Mouse (Mus musculus): ENCODE measurements around the gene Cuedc2. TPM values are rescaled to one million over a fixed set of nuclear protein-coding genes. Genes with fewer than 3 reads are reported as not detected.

Gene Cuedc2
- total RNA-seq, 1 experiment = 75.1 TPM

- H3K36me3 ChIP-seq (ENCODE audit: control insufficient read depth, insufficient read depth, low read length, poor library complexity, severe bottlenecking) = peaks cover 6% of the 10 kb centered on the region; the same call in 1 of the 2 replicates
- no peak overlapping the region; the same call in 1 of the 2 replicates for H3K9ac ChIP-seq (ENCODE audit: insufficient read depth, low read depth, low read length, poor library complexity, severe bottlenecking)
- DNase-seq (ENCODE audit: low read depth, low spot score) = no peak
- peak overlapping the region; percentile 69 to 99; a peak in 2 of 4 replicates for H3K4me3 ChIP-seq (ENCODE audit: insufficient read depth in 1 of 2, low read depth in 1 of 2, low read length in 2 of 2, poor library complexity in 1 of 2, severe bottlenecking in 1 of 2)
- H3K27ac ChIP-seq (ENCODE audit: insufficient read depth, low read depth, low read length, poor library complexity, severe bottlenecking) = no peak overlapping the region
- H3K4me1 ChIP-seq (ENCODE audit: control insufficient read depth in 2 of 2, insufficient read depth in 2 of 2, low read length in 2 of 2, poor library complexity in 1 of 2) = peaks cover 0 to 18% of the 10 kb centered on the region in 2 experiments; a peak in 1 of 4 replicates
- TF ChIP-seq MAFK (IDR thresholded peaks at IDR 0.05; ENCODE audit: insufficient read depth, low read depth, low read length) = no peak
- no peak for TF ChIP-seq ZC3H11A (IDR thresholded peaks at IDR 0.05; ENCODE audit: borderline replicate concordance, low read depth, low read length)
- no peak for TF ChIP-seq HCFC1 (IDR thresholded peaks at IDR 0.05; ENCODE audit: borderline replicate concordance, insufficient read depth, low read length)
- TF ChIP-seq ZNF384 (IDR thresholded peaks at IDR 0.05; ENCODE audit: low read depth, low read length) = no peak
- no peak for TF ChIP-seq CHD2 (IDR thresholded peaks at IDR 0.05; ENCODE audit: low read depth, low read length)
- in situ Hi-C loops (cut with MboI; ENCODE audit: low sequenced_read_pairs in 2 of 2, unreplicated experiment in 2 of 2) = no loop called here
- no peaks in the 10 kb centered on the region for H3K9me3 ChIP-seq (ENCODE audit: control insufficient read depth, insufficient read depth, low read depth, low read length)
Observed at GRCm38 (mm10) chr19:46306268-46306610, 32.3 kb downstream of the Cuedc2 start.

GRCm38 (mm10) chr19:46305432-46306267, 32.9 kb downstream of the Cuedc2 start:
- in situ Hi-C loops (cut with MboI; ENCODE audit: low sequenced_read_pairs in 2 of 2, unreplicated experiment in 2 of 2) = no loop called here
- peak overlapping the region; percentile 70 for H3K9ac ChIP-seq (ENCODE audit: insufficient read depth, low read depth, low read length, poor library complexity, severe bottlenecking)
- H3K4me1 ChIP-seq (ENCODE audit: control insufficient read depth in 2 of 2, insufficient read depth in 2 of 2, low read length in 2 of 2, poor library complexity in 1 of 2) = peaks cover 0 to 18% of the 10 kb centered on the region in 2 experiments; a peak in 1 of 4 replicates
- peaks cover 4% of the 10 kb centered on the region; the same call in 1 of the 2 replicates for H3K36me3 ChIP-seq (ENCODE audit: control insufficient read depth, insufficient read depth, low read length, poor library complexity, severe bottlenecking)
- TF ChIP-seq ZNF384 (IDR thresholded peaks at IDR 0.05; ENCODE audit: low read depth, low read length) = no peak
- TF ChIP-seq HCFC1 (IDR thresholded peaks at IDR 0.05; ENCODE audit: borderline replicate concordance, insufficient read depth, low read length) = no peak
- TF ChIP-seq ZC3H11A (IDR thresholded peaks at IDR 0.05; ENCODE audit: borderline replicate concordance, low read depth, low read length) = no peak
- no peak for TF ChIP-seq MAFK (IDR thresholded peaks at IDR 0.05; ENCODE audit: insufficient read depth, low read depth, low read length)
- TF ChIP-seq CHD2 (IDR thresholded peaks at IDR 0.05; ENCODE audit: low read depth, low read length) = no peak
- no peaks in the 10 kb centered on the region for H3K9me3 ChIP-seq (ENCODE audit: control insufficient read depth, insufficient read depth, low read depth, low read length)
- H3K4me3 ChIP-seq (ENCODE audit: insufficient read depth in 1 of 2, low read depth in 1 of 2, low read length in 2 of 2, poor library complexity in 1 of 2, severe bottlenecking in 1 of 2) = peak overlapping the region; percentile 69 to 99
- peak; percentile 89 for DNase-seq (ENCODE audit: low read depth, low spot score)
- no peak overlapping the region for H3K27ac ChIP-seq (ENCODE audit: insufficient read depth, low read depth, low read length, poor library complexity, severe bottlenecking)

GRCm38 (mm10) chr19:46304908-46305333, 33.6 kb downstream of the Cuedc2 start:
- Histone ChIP-seq H3K36me3 (ENCODE audit: control insufficient read depth, insufficient read depth, low read length, poor library complexity, severe bottlenecking) (peaks cover 4% of the 10 kb centered on the region; the same call in 1 of the 2 replicates), H3K9ac (ENCODE audit: insufficient read depth, low read depth, low read length, poor library complexity, severe bottlenecking) (peak overlapping the region; percentile 68), H3K4me3 (ENCODE audit: insufficient read depth in 1 of 2, low read depth in 1 of 2, low read length in 2 of 2, poor library complexity in 1 of 2, severe bottlenecking in 1 of 2) (peak overlapping the region; percentile 69 to 99), H3K27ac (ENCODE audit: insufficient read depth, low read depth, low read length, poor library complexity, severe bottlenecking) (no peak overlapping the region), H3K9me3 (ENCODE audit: control insufficient read depth, insufficient read depth, low read depth, low read length) (no peaks in the 10 kb centered on the region), H3K4me1 (ENCODE audit: control insufficient read depth in 2 of 2, insufficient read depth in 2 of 2, low read length in 2 of 2, poor library complexity in 1 of 2) (peaks cover 0 to 18% of the 10 kb centered on the region in 2 experiments; a peak in 1 of 4 replicates)
- no peak for DNase-seq (ENCODE audit: low read depth, low spot score)
- in situ Hi-C loops (cut with MboI; ENCODE audit: low sequenced_read_pairs in 2 of 2, unreplicated experiment in 2 of 2) = no loop called here
- TF ChIP-seq ZC3H11A (IDR thresholded peaks at IDR 0.05; ENCODE audit: borderline replicate concordance, low read depth, low read length) (no peak), MAFK (IDR thresholded peaks at IDR 0.05; ENCODE audit: insufficient read depth, low read depth, low read length) (no peak)

- Histone ChIP-seq H3K36me3 (ENCODE audit: control insufficient read depth, insufficient read depth, low read length, poor library complexity, severe bottlenecking) (peaks cover 4% of the 10 kb centered on the region; the same call in 1 of the 2 replicates), H3K9ac (ENCODE audit: insufficient read depth, low read depth, low read length, poor library complexity, severe bottlenecking) (peak within 1 kb of the TSS; percentile 68), H3K9me3 (ENCODE audit: control insufficient read depth, insufficient read depth, low read depth, low read length) (no peaks in the 10 kb centered on the region), H3K4me3 (ENCODE audit: insufficient read depth in 1 of 2, low read depth in 1 of 2, low read length in 2 of 2, poor library complexity in 1 of 2, severe bottlenecking in 1 of 2) (peak within 1 kb of the TSS; percentile 69 to 99), H3K4me1 (ENCODE audit: control insufficient read depth in 2 of 2, insufficient read depth in 2 of 2, low read length in 2 of 2, poor library complexity in 1 of 2) (peaks cover 0 to 15% of the 10 kb centered on the region in 2 experiments; a peak in 1 of 4 replicates), H3K27ac (ENCODE audit: insufficient read depth, low read depth, low read length, poor library complexity, severe bottlenecking) (no peak within 1 kb of the TSS)
- DNase-seq (ENCODE audit: low read depth, low spot score) = peak; percentile 89
- TF ChIP-seq ZC3H11A (IDR thresholded peaks at IDR 0.05; ENCODE audit: borderline replicate concordance, low read depth, low read length) (0 out of 2 replicates have a peak, but pooled peaks have one; percentile 16), MAFK (IDR thresholded peaks at IDR 0.05; ENCODE audit: insufficient read depth, low read depth, low read length) (no peak), HCFC1 (IDR thresholded peaks at IDR 0.05; ENCODE audit: borderline replicate concordance, insufficient read depth, low read length) (0 out of 2 replicates have a peak, but pooled peaks have one; percentile 27)
- in situ Hi-C loops (cut with MboI; ENCODE audit: low sequenced_read_pairs in 2 of 2, unreplicated experiment in 2 of 2) = no loop called here
Observed at GRCm38 (mm10) chr19:46304216-46304841, 34.2 kb downstream of the Cuedc2 start, which contains the start of gene Nfkb2. Nfkb2 (plus strand) TSS chr19:46304320.
